Mouse (Mus musculus): ENCODE measurements around the gene Nek1. TPM values are rescaled to one million over a fixed set of nuclear protein-coding genes. Genes with fewer than 3 reads are reported as not detected.

Gene Nek1
- polyA plus RNA-seq (2012; rRNA removed), result 2.3 and 2.8 TPM in 2 replicates

DNA sequence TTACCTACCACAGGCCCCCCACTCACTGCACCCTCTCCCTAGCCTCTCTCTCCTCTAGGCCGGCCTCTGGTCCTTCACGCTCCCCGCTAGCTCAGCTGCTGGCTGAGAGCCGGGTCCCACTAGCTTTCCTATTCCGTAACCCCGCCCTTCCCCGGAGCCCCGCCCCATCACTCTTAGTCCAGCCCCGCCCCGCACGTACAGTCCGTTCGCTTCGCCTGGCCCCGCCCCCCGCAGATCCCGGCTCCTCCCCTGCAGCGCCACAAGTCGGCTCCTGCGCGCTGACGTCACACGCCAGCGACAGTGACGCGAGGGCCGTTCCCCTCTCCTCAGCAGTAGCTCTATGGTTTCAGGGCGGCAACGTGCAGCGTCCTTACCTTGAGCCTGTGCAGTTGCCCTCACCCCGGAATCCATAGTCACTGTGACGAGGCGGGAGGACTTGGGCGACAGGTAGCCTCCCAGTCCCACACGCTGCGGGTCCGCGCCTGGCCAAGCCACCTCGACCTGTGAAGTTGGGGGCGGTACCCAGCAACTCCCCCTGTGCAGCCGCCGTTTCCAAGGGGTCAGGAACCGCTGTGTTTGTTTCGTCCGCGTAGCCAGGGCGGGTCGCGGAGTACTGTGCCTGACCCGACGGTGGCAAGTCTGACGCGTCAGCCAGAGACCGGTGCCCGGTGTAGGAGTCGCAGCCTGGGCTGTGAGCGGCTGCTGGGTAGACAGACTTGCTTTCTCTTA lies at the start of gene Nek1:
Gene Nek1 (plus strand): TSS at position 286 of the 729 bp plus-strand sequence.

DNA sequence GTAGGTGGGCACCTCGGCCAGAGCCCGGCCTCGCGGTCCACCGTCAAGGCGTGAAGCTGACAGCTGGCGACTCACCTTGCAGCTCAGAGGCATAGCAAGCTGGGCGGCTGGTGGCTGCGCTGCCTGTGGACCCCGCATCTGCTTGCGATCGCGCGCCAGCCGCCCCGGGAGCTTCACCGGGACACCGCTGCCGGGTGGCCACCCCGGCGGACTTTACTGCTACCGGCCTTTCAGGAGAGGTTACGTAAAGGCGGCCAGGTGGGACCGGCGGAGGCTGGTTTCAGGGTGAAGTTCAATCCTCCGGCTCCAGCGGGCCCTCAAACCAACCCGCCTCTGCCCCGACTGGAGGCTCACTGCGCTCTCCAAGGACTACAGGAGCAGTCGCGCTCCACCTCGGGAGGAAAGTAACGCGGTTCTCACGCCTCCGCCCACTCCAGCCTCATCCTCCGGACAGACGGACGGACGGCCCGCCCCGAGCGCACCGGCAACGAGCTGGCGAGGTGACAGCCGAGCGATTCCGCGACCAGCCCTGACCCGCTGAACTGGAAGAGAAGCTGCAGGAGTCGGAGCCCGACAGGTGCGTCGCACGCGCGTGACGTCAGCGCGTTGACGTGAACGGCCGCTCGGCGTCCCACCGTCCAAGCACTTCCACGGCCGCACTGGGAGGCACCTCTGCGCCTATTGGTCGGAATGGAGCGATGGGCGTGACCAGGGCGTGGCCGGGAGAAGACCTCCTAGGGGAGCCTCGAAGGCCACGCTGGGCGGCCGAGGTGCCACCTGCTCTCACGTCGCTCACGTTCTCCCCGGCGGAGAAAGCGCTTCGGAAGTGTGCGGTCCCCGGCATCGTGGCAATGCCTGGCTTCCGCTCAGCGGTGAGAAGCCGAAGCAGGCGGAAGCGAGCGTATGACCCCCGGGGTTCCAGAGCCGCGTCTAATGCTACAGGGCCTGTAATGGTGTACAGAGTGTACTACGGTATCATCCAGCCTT lies 10.0 kb upstream of the Nek1 start, which contains the start of gene Clcn3:
Gene Clcn3 (minus strand): TSS at position 600 of the 987 bp plus-strand sequence.

Other genes with a start within 250 kb of the Nek1 start
- 0.36 and 0.38 TPM in 2 replicates for gene Hpf1, start 102.8 kb upstream of the Nek1 start, polyA plus RNA-seq (2012; rRNA removed)
- 4.8 and 5.3 TPM in 2 replicates for gene Clcn3, start 9.9 kb upstream of the Nek1 start, polyA plus RNA-seq (2012; rRNA removed)
- 4.0 and 4.4 TPM in 2 replicates for gene Sh3rf1, start 230.7 kb downstream of the Nek1 start, polyA plus RNA-seq (2012; rRNA removed)